Mouse (Mus musculus): ENCODE data around the gene Creb3l2. TPM values are rescaled to one million over a fixed set of nuclear protein-coding genes. Genes with fewer than 3 reads are reported as not detected.

The Creb3l2 gene
- polyA plus RNA-seq, 1 experiment from 2014 or later, result 5.2 TPM

- H3K4me3 ChIP-seq, result no peak overlapping the region
- peaks cover 23% of the 10 kb centered on the region for H3K4me1 ChIP-seq
- DNase-seq (ENCODE audit: low spot score), result no peak
- no peak overlapping the region for H3K27ac ChIP-seq (replicated peaks)
- no peaks in the 10 kb centered on the region for H3K36me3 ChIP-seq
- H3K27me3 ChIP-seq (ENCODE audit: low read depth, poor library complexity, severe bottlenecking), result no peaks in the 10 kb centered on the region
- 73% methylated on average over 8 of the region's 8 CpGs for whole genome bisulfite sequencing
- no peaks in the 10 kb centered on the region for H3K9me3 ChIP-seq (replicated peaks)
These were observed 115.4 kb downstream of the Creb3l2 start for GRCm38 (mm10) chr6:37326603-37326955.

- Histone ChIP-seq H3K9me3 (replicated peaks) (no peaks in the 10 kb centered on the region), H3K36me3 (no peaks in the 10 kb centered on the region), H3K27me3 (ENCODE audit: low read depth, poor library complexity, severe bottlenecking) (no peaks in the 10 kb centered on the region), H3K4me1 (peaks cover 22% of the 10 kb centered on the region), H3K4me3 (no peak overlapping the region), H3K27ac (replicated peaks) (no peak overlapping the region)
- 97% methylated on average over 9 of the region's 9 CpGs for WGBS
- DNase-seq (ENCODE audit: low spot score), result no peak
These were observed 115.9 kb downstream of the Creb3l2 start for GRCm38 (mm10) chr6:37325906-37326602.

GRCm38 (mm10) chr6:37325076-37325475, 116.9 kb downstream of the Creb3l2 start:
- Histone ChIP-seq H3K4me1 (peaks cover 15% of the 10 kb centered on the region), H3K36me3 (no peaks in the 10 kb centered on the region), H3K27me3 (ENCODE audit: low read depth, poor library complexity, severe bottlenecking) (no peaks in the 10 kb centered on the region), H3K27ac (replicated peaks) (no peak overlapping the region), H3K9me3 (replicated peaks) (no peaks in the 10 kb centered on the region), H3K4me3 (no peak overlapping the region)
- DNase-seq (ENCODE audit: low spot score), result no peak
- 89% methylated on average over 3 of the region's 3 CpGs for whole genome bisulfite sequencing

- WGBS, result 93% methylated on average over 7 of the region's 7 CpGs
- Histone ChIP-seq H3K27me3 (ENCODE audit: low read depth, poor library complexity, severe bottlenecking) (no peaks in the 10 kb centered on the region), H3K4me3 (no peak overlapping the region), H3K4me1 (peaks cover 4% of the 10 kb centered on the region), H3K9me3 (replicated peaks) (no peaks in the 10 kb centered on the region), H3K27ac (replicated peaks) (no peak overlapping the region), H3K36me3 (no peaks in the 10 kb centered on the region)
- no peak for DNase-seq (ENCODE audit: low spot score)
These were observed 119.3 kb downstream of the Creb3l2 start for GRCm38 (mm10) chr6:37322641-37323040.

GRCm38 (mm10) chr6:37322088-37322487, 119.9 kb downstream of the Creb3l2 start:
- Histone ChIP-seq H3K9me3 (replicated peaks) (no peaks in the 10 kb centered on the region), H3K36me3 (no peaks in the 10 kb centered on the region), H3K4me1 (no peaks in the 10 kb centered on the region), H3K27me3 (ENCODE audit: low read depth, poor library complexity, severe bottlenecking) (no peaks in the 10 kb centered on the region), H3K4me3 (no peak overlapping the region), H3K27ac (replicated peaks) (no peak overlapping the region)
- WGBS, result 93% methylated on average over 9 of the region's 9 CpGs
- no peak for DNase-seq (ENCODE audit: low spot score)

GRCm38 (mm10) chr6:37317904-37318303, 124.0 kb downstream of the Creb3l2 start:
- DNase-seq (ENCODE audit: low spot score), result no peak
- H3K27me3 ChIP-seq (ENCODE audit: low read depth, poor library complexity, severe bottlenecking), result no peaks in the 10 kb centered on the region
- H3K4me3 ChIP-seq, result no peak overlapping the region
- 88% methylated on average over 5 of the region's 5 CpGs for WGBS
- H3K9me3 ChIP-seq (replicated peaks), result no peaks in the 10 kb centered on the region
- no peak overlapping the region for H3K27ac ChIP-seq (replicated peaks)
- no peaks in the 10 kb centered on the region for H3K36me3 ChIP-seq
- no peaks in the 10 kb centered on the region for H3K4me1 ChIP-seq

- Histone ChIP-seq H3K9me3 (replicated peaks) (no peaks in the 10 kb centered on the region), H3K4me1 (no peaks in the 10 kb centered on the region), H3K27ac (replicated peaks) (no peak overlapping the region), H3K36me3 (no peaks in the 10 kb centered on the region), H3K27me3 (ENCODE audit: low read depth, poor library complexity, severe bottlenecking) (no peaks in the 10 kb centered on the region), H3K4me3 (no peak overlapping the region)
- DNase-seq (ENCODE audit: low spot score), result no peak
These were observed 126.5 kb downstream of the Creb3l2 start for GRCm38 (mm10) chr6:37315440-37315839.

GRCm38 (mm10) chr6:37310601-37311000, 131.3 kb downstream of the Creb3l2 start:
- Histone ChIP-seq H3K9me3 (replicated peaks) (no peaks in the 10 kb centered on the region), H3K27me3 (ENCODE audit: low read depth, poor library complexity, severe bottlenecking) (no peaks in the 10 kb centered on the region), H3K4me1 (no peaks in the 10 kb centered on the region), H3K36me3 (no peaks in the 10 kb centered on the region), H3K4me3 (no peak overlapping the region), H3K27ac (replicated peaks) (no peak overlapping the region)
- no peak for DNase-seq (ENCODE audit: low spot score)
- 99% methylated on average over 4 of the region's 4 CpGs for WGBS

GRCm38 (mm10) chr6:37306616-37307015, 135.3 kb downstream of the Creb3l2 start:
- no peak overlapping the region for H3K4me3 ChIP-seq
- peaks cover 14% of the 10 kb centered on the region for H3K27me3 ChIP-seq (ENCODE audit: low read depth, poor library complexity, severe bottlenecking)
- H3K36me3 ChIP-seq, result no peaks in the 10 kb centered on the region
- 100% methylated on average over 1 of the region's 1 CpGs for WGBS
- DNase-seq (ENCODE audit: low spot score), result no peak
- no peaks in the 10 kb centered on the region for H3K9me3 ChIP-seq (replicated peaks)
- no peak overlapping the region for H3K27ac ChIP-seq (replicated peaks)
- no peaks in the 10 kb centered on the region for H3K4me1 ChIP-seq

GRCm38 (mm10) chr6:37300492-37300891, 141.5 kb downstream of the Creb3l2 start:
- no peaks in the 10 kb centered on the region for H3K9me3 ChIP-seq (replicated peaks)
- H3K27me3 ChIP-seq (ENCODE audit: low read depth, poor library complexity, severe bottlenecking), result peaks cover 63% of the 10 kb centered on the region
- 11% methylated on average over 13 of the region's 13 CpGs for WGBS
- peak overlapping the region; percentile 79 for H3K4me3 ChIP-seq
- no peak overlapping the region for H3K27ac ChIP-seq (replicated peaks)
- no peaks in the 10 kb centered on the region for H3K36me3 ChIP-seq
- no peak for DNase-seq (ENCODE audit: low spot score)
- H3K4me1 ChIP-seq, result peaks cover 29% of the 10 kb centered on the region

GRCm38 (mm10) chr6:37299562-37300390, 142.2 kb downstream of the Creb3l2 start, which contains the start of gene Dgki:
Gene Dgki, minus strand, starts transcription at chr6:37300184.
- Histone ChIP-seq H3K27me3 (ENCODE audit: low read depth, poor library complexity, severe bottlenecking) (peaks cover 63% of the 10 kb centered on the region), H3K4me1 (peaks cover 29% of the 10 kb centered on the region)

GRCm38 (mm10) chr6:37298982-37299381, 143.0 kb downstream of the Creb3l2 start:
- no peaks in the 10 kb centered on the region for H3K36me3 ChIP-seq
- peaks cover 29% of the 10 kb centered on the region for H3K4me1 ChIP-seq
- H3K27me3 ChIP-seq (ENCODE audit: low read depth, poor library complexity, severe bottlenecking), result peaks cover 63% of the 10 kb centered on the region
- H3K4me3 ChIP-seq, result peak overlapping the region; percentile 79
- H3K9me3 ChIP-seq (replicated peaks), result no peaks in the 10 kb centered on the region
- H3K27ac ChIP-seq (replicated peaks), result no peak overlapping the region
- no peak for DNase-seq (ENCODE audit: low spot score)
- WGBS, result 36% methylated on average over 4 of the region's 4 CpGs

More at GRCm38 (mm10) chr6:37299562-37300390, 142.2 kb downstream of the Creb3l2 start, which contains the start of gene Dgki:
- peak; percentile 83 for DNase-seq (ENCODE audit: low spot score)
- H3K4me3 ChIP-seq, result peak within 1 kb of the TSS; percentile 79
- under 1% methylated on average over 65 of the region's 65 CpGs for WGBS
- H3K27ac ChIP-seq (replicated peaks), result peak within 1 kb of the TSS; percentile 83
- no peaks in the 10 kb centered on the region for H3K36me3 ChIP-seq
- H3K9me3 ChIP-seq (replicated peaks), result no peaks in the 10 kb centered on the region

Measured in midbrain, embryonic 10.5 days (tissue).